Mouse (Mus musculus) brain, embryonic 14.5 days (tissue): ENCODE measurements around the gene Dync1li2. TPM values are rescaled to one million over a fixed set of nuclear protein-coding genes. Genes with fewer than 3 reads are reported as not detected.

Experiments
- DNase-seq: peaks from one replicate; pipeline ENCODE4 v3.0.0-alpha.2; 2011; ENCODE audit warnings: low read depth
- CTCF ChIP-seq: fragments of 200-500 bp; IDR thresholded peaks from 2 replicates; pipeline ENCODE4 v1.5.1; 2012; ENCODE audit warnings: inconsistent platforms, mild to moderate bottlenecking, moderate library complexity, borderline replicate concordance; ENCODE audit not compliant: insufficient read depth, insufficient read length; ENCODE audit errors: extremely low read depth
- POLR2A ChIP-seq: fragments of 200-500 bp; IDR thresholded peaks from 2 replicates; pipeline ENCODE4 v1.6.1; 2012; ENCODE audit warnings: mild to moderate bottlenecking, inconsistent platforms, borderline replicate concordance; ENCODE audit not compliant: poor library complexity, insufficient read depth, insufficient read length, severe bottlenecking; ENCODE audit errors: extremely low read depth
- polyA plus RNA-seq: library from polyadenylated mRNA; depleted of rRNA; stranded (reverse); fragments of >200 nt; gene quantifications from 2 replicates; pipeline ENCODE4 v1.2.3, GENCODE M21; 2012

Gene Dync1li2
- polyA plus RNA-seq, 1 experiment, result 110 TPM

- TF ChIP-seq CTCF, result no peak
- TF ChIP-seq POLR2A, result no peak
- DNase-seq, result peak; percentile 24
Observed at GRCm38 (mm10) chr8:104414204-104414603, 28.6 kb downstream of the Dync1li2 start.

GRCm38 (mm10) chr8:104413770-104414169 lies 29.1 kb downstream of the Dync1li2 start:
- no peak for DNase-seq
- no peak for TF ChIP-seq CTCF
- no peak for TF ChIP-seq POLR2A

- no peak for DNase-seq
- TF ChIP-seq CTCF (no peak), POLR2A (no peak)
Observed at GRCm38 (mm10) chr8:104412805-104413532, 29.9 kb downstream of the Dync1li2 start.

- DNase-seq, result no peak
- no peak for TF ChIP-seq POLR2A
Observed at GRCm38 (mm10) chr8:104411972-104412371, 30.9 kb downstream of the Dync1li2 start.

GRCm38 (mm10) chr8:104411468-104411867 lies 31.4 kb downstream of the Dync1li2 start:
- DNase-seq, result no peak
- TF ChIP-seq POLR2A (no peak), CTCF (no peak)

- TF ChIP-seq POLR2A (no peak), CTCF (no peak)
- no peak for DNase-seq
Observed at GRCm38 (mm10) chr8:104410628-104411273, 32.1 kb downstream of the Dync1li2 start.

- no peak for DNase-seq
- no peak for TF ChIP-seq POLR2A
- TF ChIP-seq CTCF, result no peak
Observed at GRCm38 (mm10) chr8:104408328-104409110, 34.3 kb downstream of the Dync1li2 start.

- no peak for TF ChIP-seq POLR2A
- no peak for TF ChIP-seq CTCF
- no peak for DNase-seq
Observed at GRCm38 (mm10) chr8:104406340-104407128, 36.3 kb downstream of the Dync1li2 start.

GRCm38 (mm10) chr8:104405430-104406187 lies 37.2 kb downstream of the Dync1li2 start:
- no peak for TF ChIP-seq POLR2A
- no peak for TF ChIP-seq CTCF
- DNase-seq, result no peak

GRCm38 (mm10) chr8:104403596-104403995 lies 39.3 kb downstream of the Dync1li2 start:
- DNase-seq, result no peak
- TF ChIP-seq POLR2A (no peak), CTCF (peak; percentile 46; the same call in 1 of the 2 replicates)
